ENCODE assay signal across 8 mouse cellular contexts in genomic region chr12:33176555-33176900, GRCm38 (mm10). TPM values are rescaled to one million over a fixed set of nuclear protein-coding genes. Genes with fewer than 3 reads are reported as not detected.
DNase-seq lines count a peak whose midpoint lies in the region; ATAC-seq and TF ChIP-seq lines count a peak whose summit lies in the region.

No protein-coding gene starts in this region.

- H3K9ac ChIP-seq in forebrain, postnatal 0 days: 0 out of 2 replicates have a peak overlapping the region, but pooled peaks have one; percentile 35
- H3K9ac ChIP-seq in limb, embryonic 14.5 days (ENCODE audit: low read depth, low read length, severe bottlenecking): no peak overlapping the region

- no peak for TF ChIP-seq POLR2A in limb, embryonic 14.5 days (IDR thresholded peaks at IDR 0.05; ENCODE audit: borderline replicate concordance, extremely low read depth, insufficient read depth, insufficient read length)

- peak overlapping the region; percentile 28; the same call in 1 of the 2 replicates for H3K4me3 ChIP-seq in forebrain, postnatal 0 days (ENCODE audit: low read depth, low read length)
- peak overlapping the region; percentile 23; the same call in 1 of the 2 replicates for H3K4me3 ChIP-seq in limb, embryonic 14.5 days (replicated peaks; ENCODE audit: low read length)

- peak; percentile 47 to 74 for DNase-seq in adrenal gland, adult (ENCODE audit: inconsistent age in 2 of 2, low spot score in 1 of 2)
- no peak for DNase-seq in adrenal gland, adult 8-10 months
- DNase-seq in 3T3-L1 (ENCODE audit: low read depth, low spot score): peak; percentile 21
- peak; percentile 76 for DNase-seq in forebrain, postnatal 0 days
- DNase-seq in limb, embryonic 14.5 days (ENCODE audit: low spot score): no peak
- peak; percentile 10 for DNase-seq in retina, embryonic 14.5 days (ENCODE audit: low spot score)
- DNase-seq in spleen, postnatal 36 days (ENCODE audit: low spot score in 2 of 2): no peak
- DNase-seq in thymus, postnatal 4 days: no peak

- peak overlapping the region; percentile 29 for H3K27ac ChIP-seq in forebrain, postnatal 0 days (ENCODE audit: low read depth, low read length)
- H3K27ac ChIP-seq in limb, embryonic 14.5 days (replicated peaks; ENCODE audit: low read depth, low read length): no peak overlapping the region

- WGBS in forebrain, postnatal 0 days: 14% methylated on average over 5 of the region's 5 CpGs
- 42% methylated on average over 5 of the region's 5 CpGs for WGBS in limb, embryonic 14.5 days

- peak overlapping the region; percentile 50 for H3K4me2 ChIP-seq in forebrain, postnatal 0 days (ENCODE audit: low read depth)
- H3K4me2 ChIP-seq in limb, embryonic 14.5 days (replicated peaks; ENCODE audit: low read depth, low read length, severe bottlenecking): peak overlapping the region; percentile 57

- H3K9me3 ChIP-seq in forebrain, postnatal 0 days (ENCODE audit: low read length): no peaks in the 10 kb centered on the region
- no peaks in the 10 kb centered on the region for H3K9me3 ChIP-seq in limb, embryonic 14.5 days (ENCODE audit: control insufficient read depth, low read length)

- H3K4me1 ChIP-seq in forebrain, postnatal 0 days (ENCODE audit: insufficient read depth): peaks cover 11% of the 10 kb centered on the region; the same call in 1 of the 2 replicates
- peaks cover 23% of the 10 kb centered on the region for H3K4me1 ChIP-seq in limb, embryonic 14.5 days (ENCODE audit: control insufficient read depth, insufficient read depth, low read length)

- TF ChIP-seq CTCF in forebrain, postnatal 0 days (IDR thresholded peaks at IDR 0.05; ENCODE audit: low read depth): no peak

- peak; percentile 25; the same call in 1 of the 2 replicates for ATAC-seq in forebrain, postnatal 0 days
- ATAC-seq in limb, embryonic 14.5 days (ENCODE audit: low FRiP score, low read depth): no peak

- no peaks in the 10 kb centered on the region for H3K27me3 ChIP-seq in forebrain, postnatal 0 days (ENCODE audit: insufficient read depth, low read length)
- H3K27me3 ChIP-seq in limb, embryonic 14.5 days (ENCODE audit: control insufficient read depth, insufficient read depth, low read length): no peaks in the 10 kb centered on the region

- H3K36me3 ChIP-seq in forebrain, postnatal 0 days (ENCODE audit: insufficient read depth): no peaks in the 10 kb centered on the region
- no peaks in the 10 kb centered on the region for H3K36me3 ChIP-seq in limb, embryonic 14.5 days (ENCODE audit: control insufficient read depth, insufficient read depth, low read length)

RNA-seq across cellular contexts. Expression of gene Atxn7l1, which starts 29.0 kb away (rescaled TPM):
- 10 to 100 TPM; 25.2 to 44.6 (median 35.4) TPM for total RNA-seq in adrenal gland, adult 8-10 months (2022)
- total RNA-seq in forebrain, postnatal 0 days (2014; rRNA removed): 16.1 and 23.0 TPM in 2 replicates
- 18.2 TPM in 2 replicates for polyA plus RNA-seq in forebrain, postnatal 0 days (2015; fragmentation: Nextera tagmentation; extraction: Ambion mirVana)
- 23.1 and 27.0 TPM in 2 replicates for polyA plus RNA-seq in limb, embryonic 14.5 days (2012; rRNA removed)
- 15.3 and 15.7 TPM in 2 replicates for polyA plus RNA-seq in limb, embryonic 14.5 days (2014; fragmentation: Nextera tagmentation; extraction: Ambion mirVana)

Comparison
In these comparisons a context has a peak if more than half of its experiments do, and no peak if none do; other contexts are left out.
1. DNase-seq: peak in adrenal gland, adult (2 of 2), 3T3-L1 (single experiment), forebrain, postnatal 0 days (single experiment) and retina, embryonic 14.5 days (single experiment); none in adrenal gland, adult 8-10 months (single experiment), limb, embryonic 14.5 days (single experiment), spleen, postnatal 36 days (0 of 2) and thymus, postnatal 4 days (single experiment).